Mouse (Mus musculus): Measurements from ENCODE around the gene Fcrl5.

Fcrl5 gene

DNA sequence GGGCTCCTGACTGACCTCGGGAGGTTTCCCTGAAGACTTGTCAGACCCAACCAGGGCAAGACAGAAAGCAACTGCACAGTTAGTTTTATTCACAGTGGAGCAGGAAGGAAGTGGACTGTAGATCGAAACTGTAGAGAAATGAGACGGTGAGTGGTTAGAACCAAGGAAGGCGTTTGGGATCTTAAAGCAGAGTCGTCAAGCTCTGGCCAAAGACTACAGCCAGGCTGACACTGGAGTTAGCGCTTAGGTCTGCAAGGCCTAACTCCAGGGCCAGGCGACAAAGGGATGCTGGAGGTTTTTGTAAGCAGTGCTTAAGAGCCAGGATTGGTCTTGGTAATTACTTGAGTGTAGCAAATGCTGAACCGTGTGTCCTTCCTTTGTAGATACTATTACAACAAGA is 93.3 kb downstream of the Fcrl5 start:
- DNase-seq (ENCODE audit: low spot score) = no peak

DNA sequence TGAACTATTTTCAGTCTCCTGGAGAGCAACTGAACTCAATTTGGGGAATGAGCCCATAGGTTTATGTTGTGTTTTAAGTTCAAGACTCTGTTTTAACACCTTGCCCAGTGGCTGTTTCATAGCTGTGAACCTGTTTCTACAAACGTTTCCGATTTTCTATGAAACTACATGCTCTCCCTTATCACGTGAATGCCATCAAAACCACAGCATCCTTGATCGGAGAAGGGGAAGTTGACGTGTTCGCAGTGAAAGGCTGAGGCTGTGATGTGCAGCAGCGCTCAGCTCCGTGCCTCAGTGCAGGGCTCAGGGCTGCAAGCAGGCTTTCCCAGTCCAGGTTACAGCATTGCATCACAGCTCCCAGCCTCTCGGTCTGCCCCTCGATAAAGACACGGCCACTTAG is 94.0 kb downstream of the Fcrl5 start:
- no peak for DNase-seq (ENCODE audit: low spot score)

DNA sequence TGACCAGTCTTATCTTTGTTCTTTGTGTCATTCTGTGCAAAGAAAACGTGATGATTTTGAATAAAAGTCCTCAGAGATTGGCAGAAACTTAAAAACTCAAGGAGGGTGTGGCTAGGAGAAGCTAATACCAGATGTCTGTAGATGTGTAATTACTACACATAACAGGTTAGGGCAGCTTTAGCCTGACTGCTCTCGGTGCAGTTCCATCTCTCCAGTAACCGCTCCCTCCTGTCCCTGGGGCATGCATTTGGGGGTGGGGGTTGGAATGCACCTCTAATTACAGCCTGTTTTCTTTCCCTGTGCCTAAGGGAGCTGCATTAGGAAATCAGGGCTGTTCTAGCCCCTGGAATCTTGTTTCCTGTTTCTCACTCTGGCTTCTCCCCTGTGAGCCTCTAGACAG is 94.7 kb downstream of the Fcrl5 start:
- no peak for DNase-seq (ENCODE audit: low spot score)

DNA sequence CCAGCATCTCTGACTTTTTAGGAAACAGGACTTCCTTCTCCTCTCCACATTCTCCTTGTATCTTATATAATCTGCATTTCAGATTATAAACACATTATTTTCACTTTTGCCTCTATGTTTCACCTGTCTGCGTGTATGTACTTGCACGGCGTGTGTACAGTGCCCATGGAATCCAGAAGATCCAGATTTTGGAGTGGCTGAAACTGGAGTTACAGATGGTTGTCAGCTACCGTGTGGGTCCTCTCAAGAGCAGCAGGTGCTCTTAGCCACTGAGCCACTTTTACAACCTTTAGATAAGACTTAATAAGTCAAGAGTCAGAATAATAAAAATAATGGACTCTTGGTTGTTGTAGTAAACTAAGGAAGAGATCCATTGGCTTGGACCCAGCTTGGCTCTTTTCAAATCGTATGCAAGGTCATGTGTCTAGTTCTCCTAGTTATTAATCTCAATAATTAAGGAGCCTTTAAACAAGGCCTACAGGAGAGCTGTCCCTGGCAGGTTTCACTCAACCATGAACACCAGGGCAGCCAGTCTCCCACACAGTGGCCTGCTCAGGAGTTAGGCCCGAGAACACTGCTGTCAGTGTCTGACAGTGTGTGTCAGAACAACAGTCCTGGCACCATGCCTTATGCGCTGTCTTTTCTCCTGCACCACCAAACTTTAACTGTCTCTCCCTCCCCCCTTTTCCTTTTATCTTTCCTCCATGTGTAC is 98.2 kb downstream of the Fcrl5 start:
- DNase-seq (ENCODE audit: low spot score) = no peak

DNA sequence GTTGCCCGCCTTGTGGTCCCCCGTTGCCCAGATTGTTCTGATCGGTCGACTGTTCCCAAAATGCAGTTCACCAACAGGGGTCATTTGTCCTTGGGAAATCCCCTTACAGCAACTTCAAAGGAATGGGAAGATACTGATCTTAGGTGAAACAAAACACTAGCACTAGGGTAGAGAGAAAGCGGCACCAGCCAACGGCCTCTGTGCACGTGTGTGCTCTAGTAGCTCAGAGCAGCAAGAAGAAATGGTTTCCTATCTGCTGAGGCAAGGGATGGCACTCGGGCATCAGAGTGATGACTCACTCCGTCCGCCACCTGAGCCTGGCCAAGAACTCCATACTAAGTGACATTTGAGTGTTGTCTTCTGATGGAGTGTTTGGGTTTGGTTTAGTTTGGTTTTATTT is 102.5 kb downstream of the Fcrl5 start:
- DNase-seq (ENCODE audit: low spot score) = no peak

DNA sequence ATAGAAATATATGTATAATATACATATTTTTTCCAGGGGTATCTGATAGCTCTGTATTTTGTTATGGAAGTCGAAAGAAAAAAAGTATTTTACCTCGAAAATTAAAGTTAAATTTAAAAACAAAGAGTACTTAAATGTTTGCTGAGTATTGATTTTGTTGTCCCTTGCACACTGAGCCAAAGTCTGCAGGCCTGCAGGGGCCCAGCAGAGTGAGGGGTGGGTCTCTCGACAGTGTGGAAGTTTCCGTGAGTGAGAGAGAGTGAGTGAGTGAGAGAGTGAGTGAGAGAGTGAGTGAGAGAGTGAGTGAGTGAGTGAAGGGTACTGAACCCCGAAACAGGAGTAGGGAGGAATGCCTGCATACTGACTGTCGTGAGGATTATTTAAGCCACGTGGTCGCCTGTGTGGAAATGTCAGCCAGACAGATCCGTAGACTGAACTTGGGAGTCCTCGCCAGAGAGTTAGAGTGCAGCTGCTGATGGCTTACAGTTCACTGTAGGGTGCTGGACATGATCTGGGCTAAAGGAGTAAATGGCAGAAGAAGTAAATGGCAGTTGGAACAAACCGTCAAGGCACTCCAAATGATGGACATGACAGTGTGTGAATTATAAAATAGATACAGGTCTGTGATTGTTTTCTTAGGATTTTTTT is 104.6 kb downstream of the Fcrl5 start:
- no peak for DNase-seq (ENCODE audit: low spot score)

DNA sequence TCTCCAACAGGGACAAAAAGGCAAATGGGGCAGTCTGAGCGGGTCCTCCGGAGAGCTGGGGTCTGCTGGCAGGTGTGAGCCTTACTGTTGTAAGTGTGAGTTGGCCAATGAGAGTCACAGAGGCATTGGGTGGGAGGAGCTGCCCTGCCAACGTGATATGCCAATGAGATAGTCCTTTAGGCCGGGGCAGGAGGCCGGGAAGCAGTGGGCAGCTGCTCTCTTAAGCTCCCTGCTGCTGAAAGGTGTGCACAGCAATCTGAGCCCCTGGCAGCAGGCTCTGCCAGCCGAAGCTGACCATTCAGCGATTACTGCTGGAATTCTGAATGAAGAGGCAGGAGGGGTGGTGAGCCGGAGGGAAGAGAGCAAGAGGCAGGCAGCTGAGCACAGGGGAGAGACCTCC is 105.1 kb downstream of the Fcrl5 start:
- DNase-seq (ENCODE audit: low spot score) = no peak

DNA sequence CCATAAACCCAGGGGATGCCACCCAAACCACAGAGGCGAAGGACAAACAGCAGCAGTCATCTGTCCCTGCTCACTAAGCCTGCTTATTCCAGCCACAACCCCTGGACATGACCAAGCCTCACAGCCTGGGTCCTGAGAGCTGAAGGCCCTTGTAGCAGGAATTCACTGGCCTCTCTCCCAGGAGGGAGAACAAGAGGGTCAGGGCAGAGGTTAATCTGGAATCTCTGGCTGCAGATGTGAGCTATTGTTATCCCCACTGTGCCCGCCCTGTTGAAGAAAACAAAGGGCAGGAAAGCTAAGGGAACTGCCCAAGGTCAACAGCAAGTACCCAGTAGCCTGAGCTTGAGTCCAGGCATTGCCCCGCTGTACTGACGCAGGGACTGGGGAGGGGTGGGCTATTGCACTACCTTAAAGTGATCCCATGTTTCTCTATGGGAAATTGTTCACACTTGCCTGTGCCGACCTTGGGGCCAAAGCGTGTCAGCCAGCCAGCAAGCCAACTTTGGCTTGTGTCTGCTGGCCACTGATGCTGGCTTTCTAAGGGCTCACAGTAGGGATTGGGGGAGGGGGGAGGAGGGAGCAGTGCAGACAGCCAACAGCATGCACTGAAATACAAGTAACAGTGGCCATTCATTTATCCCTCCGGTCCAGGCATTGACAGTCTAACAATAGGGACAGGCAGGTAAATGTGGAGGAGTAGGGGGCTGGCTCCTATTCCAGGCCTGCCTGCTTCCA is 107.1 kb downstream of the Fcrl5 start:
- DNase-seq (ENCODE audit: low spot score) = no peak

DNA sequence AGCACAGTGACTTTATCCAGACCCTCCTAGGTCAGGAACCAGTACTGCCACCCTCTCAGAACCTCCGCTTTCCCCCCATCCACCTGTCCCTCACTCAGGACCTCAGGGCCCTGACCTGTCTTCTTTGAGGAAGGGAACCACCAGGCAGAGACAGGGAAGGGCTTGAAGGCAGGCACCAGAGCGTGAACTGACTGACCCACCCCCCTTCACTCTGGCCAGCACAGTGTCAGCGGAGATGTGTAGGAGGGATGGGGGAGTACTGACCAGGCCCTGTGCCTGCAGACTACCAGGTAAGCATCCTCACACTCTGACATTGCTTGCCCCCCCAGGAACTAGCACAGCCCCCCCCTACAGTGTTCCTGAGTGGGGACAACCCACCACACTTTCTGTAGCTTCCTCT is 110.0 kb downstream of the Fcrl5 start:
- no peak for DNase-seq (ENCODE audit: low spot score)

DNA sequence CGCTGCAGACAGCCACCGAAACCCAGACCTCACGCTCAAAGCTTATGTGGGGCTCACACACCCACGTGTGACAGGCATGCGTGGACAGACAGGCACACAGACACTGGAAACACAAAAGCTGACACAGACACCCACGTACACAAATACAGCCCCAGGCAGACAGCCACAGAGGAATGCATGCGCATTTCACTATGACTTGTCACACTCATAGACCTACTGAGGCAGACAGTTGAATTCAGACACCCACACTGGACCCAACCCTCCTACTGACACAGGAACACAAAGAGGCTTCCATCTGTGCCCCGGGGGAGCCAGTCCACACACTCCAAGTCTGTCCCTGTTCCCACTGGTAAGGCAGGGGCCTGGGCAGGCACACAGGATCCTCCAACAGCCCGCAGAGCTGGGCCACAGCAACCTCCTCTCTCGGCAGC is 110.7 kb downstream of the Fcrl5 start:
- DNase-seq (ENCODE audit: low spot score) = no peak

DNA sequence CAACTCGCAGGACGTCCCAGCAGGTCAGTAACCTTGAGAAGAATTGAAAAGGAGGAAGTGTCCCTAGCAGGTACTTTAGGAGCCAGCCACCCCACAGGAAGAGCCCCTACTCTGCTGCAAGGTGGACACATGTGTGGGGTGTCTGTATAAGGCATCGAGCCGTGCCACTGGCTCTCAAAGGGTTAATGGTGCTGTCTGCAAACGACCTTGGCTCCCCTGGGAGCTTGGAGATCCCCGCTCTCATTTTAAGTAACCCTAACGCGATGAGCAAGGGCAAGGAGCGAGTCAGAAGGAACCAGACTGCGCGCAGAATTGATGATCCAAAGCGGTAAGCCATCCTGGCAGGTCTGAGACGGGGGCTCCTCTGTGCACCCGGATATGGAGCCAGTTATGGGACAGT is 114.3 kb downstream of the Fcrl5 start:
- DNase-seq (ENCODE audit: low spot score) = no peak
